Mouse (Mus musculus): ENCODE data around the gene Astn1.

The Astn1 gene

DNA sequence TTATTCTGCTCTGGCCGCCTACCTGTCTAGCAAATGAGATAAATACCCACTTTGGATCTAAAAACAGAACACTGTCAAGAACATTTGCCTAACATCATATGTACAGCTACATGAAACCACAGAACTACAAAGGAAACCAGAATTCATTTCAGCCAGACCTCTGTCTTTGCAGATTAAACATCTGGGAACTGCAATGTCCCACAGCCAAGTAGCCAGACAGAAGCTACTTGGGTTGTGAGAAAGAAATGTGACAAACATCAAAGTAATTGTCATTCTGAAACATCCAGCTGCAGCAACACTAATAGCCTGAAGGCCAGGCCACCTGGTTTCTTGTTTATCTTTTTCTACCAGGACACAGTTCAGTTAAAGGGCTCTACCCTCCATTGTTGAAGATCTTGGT, 245.1 kb downstream of the Astn1 start:
- no peak for DNase-seq (ENCODE audit: low read depth, low spot score)

DNA sequence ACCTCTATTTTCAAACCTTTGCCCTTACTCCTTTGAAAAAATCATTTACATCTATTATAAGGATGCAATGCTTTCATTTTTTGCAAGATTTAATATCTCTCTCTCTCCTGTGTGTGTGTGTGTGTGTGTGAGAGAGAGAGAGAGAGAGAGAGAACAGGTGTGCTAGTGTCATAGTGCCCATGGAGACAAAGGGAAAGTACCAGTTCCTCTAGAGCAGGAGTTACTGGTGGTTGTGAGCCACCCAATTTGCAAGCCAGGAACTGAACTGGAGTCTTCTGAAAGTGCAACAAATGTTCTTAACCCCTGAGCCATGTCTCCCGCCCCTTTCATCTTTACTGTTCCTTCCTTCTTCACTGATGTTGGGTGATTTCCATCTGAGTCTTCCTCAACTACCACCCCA, 253.1 kb downstream of the Astn1 start:
- DNase-seq (ENCODE audit: low read depth, low spot score) = no peak

DNA sequence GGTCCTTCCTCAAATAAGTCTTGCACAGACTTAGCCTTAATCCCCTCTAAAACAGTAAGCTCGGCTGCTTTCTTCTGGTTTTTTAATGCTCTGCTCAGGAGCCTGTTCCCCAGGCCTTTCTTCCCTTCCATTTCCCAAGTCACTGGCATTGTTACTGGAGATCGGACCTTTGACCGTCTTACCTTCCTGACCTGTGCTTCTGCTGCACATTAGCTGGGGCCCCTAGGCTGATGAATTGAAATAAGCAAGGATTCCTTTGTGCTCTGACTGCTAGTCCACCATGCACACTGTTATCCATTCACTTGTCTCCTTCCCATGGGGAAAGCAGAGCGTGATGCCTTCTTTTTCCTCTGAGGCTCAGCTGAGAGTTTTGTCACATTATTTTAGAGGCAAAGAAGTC, 255.9 kb downstream of the Astn1 start:
- no peak for DNase-seq (ENCODE audit: low read depth, low spot score)

DNA sequence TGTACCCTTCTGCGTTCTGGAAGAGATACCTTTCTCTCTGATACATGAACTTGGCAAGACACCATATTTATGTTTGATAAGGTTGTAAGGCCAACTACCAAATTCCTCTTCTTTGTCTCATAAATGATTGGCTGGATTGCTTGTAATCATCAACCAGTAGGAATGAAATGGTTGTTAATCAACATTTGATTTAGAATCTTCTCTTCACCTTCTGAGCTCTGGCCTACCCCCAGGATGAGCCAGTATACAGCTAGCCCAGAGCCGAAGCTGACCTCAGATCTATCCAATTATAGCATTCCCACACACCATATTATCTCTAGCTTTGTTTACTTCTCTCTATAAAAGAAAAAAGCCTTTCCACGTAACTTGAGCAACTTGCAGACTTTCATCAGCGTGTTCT, 270.9 kb downstream of the Astn1 start:
- DNase-seq (ENCODE audit: low read depth, low spot score) = no peak

DNA sequence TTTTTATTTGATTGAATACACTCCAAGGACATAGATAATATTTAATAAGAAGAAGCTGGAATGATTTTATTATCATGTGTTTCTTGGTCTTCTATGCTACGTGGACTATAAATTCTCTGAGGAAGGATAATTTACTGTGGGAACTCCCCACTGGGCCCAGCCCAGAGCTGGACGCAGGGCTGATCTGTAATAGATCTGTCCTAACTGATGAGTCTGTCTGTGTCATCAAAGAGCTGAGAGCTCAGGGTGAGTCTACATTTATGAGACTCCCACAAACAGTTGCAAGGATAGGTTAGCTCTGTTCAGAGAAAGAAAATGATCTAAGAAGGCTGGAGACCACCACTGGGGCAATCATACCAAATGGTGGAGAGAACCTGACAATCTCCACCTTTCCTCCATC, 271.4 kb downstream of the Astn1 start:
- DNase-seq (ENCODE audit: low read depth, low spot score) = no peak

DNA sequence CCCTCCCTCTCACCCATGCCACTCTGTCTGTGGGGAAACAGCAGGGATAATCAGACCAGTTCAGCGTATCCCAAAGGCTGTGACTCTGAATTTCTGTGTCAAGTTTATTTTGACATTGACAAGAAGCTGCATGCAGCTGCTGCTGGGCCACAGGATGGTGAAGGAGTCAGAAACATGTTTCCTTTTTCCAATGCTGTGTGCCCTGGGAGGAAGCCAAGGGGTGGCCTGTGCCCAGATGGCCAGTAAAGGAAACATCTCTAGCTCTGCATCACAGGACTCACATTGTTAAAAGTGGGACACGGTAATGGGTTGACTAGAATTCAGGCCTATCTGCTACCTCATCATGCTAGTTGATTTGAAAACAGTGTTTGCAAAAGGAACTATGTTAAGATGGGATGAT, 279.2 kb downstream of the Astn1 start:
- no peak for DNase-seq (ENCODE audit: low read depth, low spot score)

DNA sequence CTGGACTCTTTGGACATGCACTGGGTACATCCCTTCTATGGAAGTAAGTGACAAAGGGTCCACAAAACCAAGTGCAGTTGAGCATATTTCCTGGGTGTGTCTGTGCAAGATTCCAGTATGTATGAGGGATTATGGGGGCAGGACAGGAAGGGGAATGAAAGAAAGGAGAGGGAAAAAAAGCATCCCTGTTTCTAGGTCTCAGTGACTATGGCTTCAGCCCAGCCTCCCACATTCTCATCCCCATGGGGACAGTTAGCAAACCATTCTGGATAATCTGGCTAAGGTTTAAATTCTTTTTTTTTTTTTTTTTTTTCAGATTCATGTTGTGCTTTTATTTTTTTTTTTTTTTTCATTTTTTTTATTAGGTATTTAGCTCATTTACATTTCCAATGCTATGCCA, 280.2 kb downstream of the Astn1 start:
- DNase-seq (ENCODE audit: low read depth, low spot score) = no peak

DNA sequence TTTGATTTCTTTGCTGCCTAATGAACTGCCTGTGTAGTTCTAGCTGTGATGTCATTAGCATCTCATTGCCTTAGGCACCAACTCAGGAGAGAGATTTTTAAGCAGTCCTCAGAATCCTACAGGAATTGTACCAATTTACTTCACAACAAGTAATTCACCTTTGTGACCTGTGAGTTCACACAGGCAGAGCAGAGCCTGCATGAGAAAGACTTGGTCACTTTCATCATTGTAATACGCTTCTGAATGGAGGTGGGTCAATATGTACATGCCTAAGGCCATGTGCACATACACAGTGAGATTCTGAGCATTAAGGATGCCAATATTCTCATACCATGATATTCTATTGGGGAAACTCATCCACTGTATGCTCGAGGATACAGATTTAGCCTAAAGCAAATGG, 290.7 kb downstream of the Astn1 start:
- no peak for DNase-seq (ENCODE audit: low read depth, low spot score)

DNA sequence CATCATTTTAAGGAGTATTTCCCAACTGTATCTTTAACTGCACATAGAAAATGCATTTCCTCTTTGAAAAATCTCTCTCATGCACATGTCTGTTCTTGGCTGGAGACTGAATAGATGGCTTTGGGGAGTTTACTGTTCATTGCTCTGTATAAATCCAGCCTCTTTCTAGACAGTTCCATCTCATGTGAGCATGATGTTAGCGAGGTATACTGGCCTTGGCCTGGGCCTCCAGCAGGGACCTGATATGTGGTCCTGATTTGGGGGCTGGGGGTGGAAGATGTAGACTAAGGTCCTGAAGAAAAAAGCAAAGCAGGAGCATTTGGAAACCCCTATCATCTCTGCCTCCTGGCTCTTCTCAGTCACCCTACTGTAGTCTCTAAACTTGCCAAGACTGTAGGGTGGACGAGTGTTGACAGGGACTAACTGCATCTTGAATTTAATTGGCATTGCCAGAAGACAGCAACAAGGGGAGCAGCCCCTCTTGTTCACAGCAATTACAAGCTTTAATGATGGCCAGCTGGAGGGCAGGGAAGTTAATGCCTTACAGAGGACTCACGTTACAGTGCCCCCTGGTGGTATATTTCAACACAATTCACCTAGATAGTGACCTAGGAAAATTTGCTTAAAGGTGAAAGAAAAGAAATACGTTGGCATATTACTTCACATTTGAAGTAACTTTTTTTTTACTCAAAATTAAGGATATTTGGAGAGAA, 291.9 kb downstream of the Astn1 start:
- peak; percentile 65 for DNase-seq (ENCODE audit: low read depth, low spot score)

DNA sequence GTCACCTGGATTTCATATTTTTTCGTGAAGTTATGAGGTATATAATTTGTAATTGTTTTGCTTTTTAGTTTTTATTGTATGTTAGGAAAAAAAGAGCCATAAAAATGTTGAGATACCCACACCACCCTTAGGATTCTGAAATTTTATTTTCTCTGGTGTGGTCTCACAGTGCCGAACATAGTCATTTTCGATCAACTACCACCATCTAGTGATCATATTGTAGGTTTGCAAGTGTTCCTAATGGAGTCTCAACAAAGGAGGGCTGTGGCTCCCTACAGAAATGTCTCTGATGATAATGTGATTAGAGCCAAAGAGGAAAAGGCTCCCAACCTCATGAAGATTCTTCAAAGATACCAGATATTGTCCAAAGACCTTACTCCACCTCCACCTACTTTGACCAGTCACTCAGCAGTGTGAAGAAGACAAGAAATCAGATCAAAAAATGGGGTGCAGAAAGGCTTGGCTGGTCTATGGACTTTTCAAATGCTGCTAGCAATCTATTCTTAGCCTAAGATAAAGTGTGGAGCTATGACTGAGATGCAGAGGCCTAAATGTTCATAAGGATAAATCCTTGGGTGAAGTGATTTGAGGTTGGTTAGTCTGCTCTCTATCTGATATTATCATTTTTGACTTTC, 292.6 kb downstream of the Astn1 start:
- DNase-seq (ENCODE audit: low read depth, low spot score) = peak; percentile 47

DNA sequence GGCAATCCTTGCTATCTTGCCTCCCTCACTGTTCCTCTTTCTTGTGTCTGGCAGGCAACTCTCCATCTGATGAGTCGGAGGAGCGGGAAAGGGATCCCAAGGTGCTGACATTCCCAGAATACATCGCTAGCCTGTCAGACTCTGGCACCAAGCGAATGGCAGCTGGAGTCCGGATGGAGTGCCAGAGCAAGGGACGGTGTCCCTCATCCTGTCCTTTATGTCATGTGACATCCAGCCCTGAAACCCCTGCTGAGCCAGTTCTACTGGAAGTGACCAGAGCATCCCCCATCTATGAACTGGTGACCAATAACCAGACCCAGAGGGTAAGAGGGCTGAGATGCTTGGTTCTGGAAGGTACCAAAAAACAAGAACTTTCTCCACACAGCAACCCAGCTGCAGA, 294.9 kb downstream of the Astn1 start:
- DNase-seq (ENCODE audit: low read depth, low spot score) = no peak

DNA sequence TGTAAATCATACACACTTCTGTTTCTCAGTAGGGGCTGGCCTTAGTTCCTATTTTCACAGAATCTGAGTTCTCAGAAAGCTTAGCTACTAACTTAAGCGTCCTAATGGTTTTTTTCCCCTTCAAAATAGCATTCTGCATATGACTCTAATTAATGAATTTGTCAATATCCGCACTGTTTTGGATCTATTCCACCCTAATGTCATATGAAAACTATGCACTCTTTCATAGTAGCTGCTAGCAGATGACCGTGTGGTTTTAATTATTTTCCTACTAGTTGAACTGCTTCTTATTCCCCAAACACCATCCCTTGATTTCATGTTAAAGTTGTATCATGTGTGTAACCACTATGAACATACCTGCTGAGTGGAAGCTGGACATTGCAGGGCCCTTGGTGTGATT, 303.9 kb downstream of the Astn1 start:
- DNase-seq (ENCODE audit: low read depth, low spot score) = peak; percentile 54

DNA sequence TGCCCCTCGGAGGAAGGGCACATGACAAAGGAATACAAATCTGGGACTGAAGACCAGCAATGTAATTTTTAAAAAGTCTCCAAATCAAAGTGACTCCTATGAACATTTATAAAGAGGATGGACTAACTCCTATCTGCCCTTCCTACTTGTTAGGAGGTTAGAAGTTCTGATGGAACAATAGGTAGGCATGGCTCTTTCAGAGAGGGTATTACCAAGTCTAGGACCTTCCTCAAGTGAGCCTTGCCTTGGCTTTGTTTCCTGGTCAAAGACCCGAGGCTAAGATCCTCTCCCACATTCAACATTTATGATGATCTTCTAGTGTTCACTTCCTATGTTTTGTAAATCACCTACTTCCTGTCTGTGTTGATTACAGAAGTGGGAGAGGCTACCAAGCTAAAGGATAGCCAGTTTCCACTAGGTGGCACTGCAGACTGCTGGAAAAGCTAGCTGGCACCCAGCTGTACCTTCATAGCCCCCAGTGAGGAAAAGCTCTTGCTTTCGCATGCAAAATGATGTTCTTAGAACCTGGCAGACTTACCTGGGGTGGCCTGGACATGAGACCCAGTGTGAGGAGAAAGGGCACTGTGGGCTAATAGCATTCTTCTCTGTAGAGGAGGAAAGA, 308.0 kb downstream of the Astn1 start:
- peak; percentile 85 for DNase-seq (ENCODE audit: low read depth, low spot score)

DNA sequence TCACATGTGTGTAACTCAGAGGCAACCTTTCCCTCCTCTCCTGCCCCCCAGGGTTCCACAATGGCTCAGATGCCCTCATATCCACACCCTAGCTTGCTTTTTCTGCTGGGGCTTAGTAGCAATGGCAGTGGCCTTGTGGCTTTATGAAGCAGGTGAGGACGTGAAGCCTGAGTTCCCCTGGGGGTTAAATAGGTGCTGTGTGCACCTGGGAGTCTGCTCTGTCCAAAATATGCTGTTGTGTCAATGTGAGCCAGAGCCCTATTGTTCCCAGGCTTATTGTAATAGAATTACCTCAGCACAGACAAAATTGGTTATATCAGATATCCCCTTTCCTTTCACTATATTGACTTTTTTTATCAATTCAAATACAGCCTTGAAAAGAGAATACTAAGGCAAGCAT, 325.7 kb downstream of the Astn1 start:
- DNase-seq (ENCODE audit: low read depth, low spot score) = no peak

DNA sequence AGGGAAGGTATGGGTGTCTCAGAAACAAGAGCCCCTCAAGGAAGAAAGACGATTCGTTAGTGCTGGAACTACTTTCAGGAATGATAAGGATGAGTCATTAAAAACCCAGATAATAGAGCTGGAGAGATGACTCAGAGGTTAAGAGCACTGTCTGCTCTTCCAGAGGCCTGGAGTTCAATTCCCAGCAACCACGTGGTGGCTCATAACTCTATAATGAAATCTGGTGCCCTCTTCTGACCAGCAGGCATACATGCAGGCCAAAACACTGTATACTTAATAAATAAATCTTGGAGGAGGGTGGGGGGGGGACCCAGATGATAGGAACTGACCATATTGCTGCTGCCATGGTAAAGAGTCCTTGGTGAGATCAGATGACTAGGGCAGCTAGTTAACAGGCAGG, 335.4 kb downstream of the Astn1 start:
- peak; percentile 42 for DNase-seq (ENCODE audit: low read depth, low spot score)

DNA sequence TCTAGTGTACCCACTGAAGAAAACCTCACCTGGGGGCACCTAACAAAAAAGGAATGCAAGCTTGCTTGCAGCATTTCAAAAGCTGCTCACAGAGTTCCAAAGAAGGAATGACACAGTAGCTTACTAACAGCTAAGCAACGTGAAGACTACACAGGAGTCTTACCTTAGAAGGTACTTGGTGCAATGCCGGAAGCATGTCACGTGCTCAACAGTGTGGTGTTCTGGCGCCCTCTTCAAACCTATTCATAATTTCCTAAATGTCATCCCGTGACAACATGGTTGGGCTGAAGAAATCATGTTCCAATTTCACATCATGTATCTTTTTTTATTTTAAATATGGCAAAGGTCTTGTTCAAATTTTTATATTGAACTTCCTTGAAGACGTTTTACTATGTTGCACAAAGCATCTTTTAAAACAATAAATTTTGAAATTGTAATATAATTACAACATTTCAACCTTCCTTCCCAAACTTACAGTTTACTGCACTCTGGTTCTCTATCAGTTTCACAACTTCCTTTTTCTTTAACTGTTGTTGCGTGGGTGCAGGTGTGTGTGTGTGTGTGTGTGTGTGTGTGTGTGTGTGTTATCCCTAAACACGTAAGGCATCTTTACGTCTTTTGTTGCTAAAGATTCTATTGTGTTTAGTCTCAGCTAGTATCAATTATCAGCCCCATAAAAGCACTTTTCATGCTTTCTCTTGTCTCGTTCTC, 335.9 kb downstream of the Astn1 start:
- DNase-seq (ENCODE audit: low read depth, low spot score) = no peak

DNA sequence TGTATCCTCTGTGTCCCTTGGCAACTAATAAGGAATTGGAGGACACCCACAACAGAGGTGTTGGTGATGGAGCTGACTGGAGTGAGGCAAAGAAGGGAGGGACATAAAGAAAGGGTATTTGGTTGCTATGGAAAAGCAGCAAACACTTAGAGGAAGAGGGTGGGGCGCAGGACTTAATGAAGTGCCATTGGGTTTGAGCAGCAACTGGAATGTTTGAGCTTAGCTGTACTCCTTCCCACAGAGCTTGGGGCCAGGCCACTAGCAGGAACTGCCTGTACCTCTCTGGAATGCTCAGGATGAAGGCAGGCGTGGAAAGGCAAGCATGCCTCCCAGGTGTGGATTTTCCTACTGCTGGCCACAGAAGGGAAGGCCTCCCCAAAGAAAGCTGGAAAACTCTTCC, 337.2 kb downstream of the Astn1 start:
- no peak for DNase-seq (ENCODE audit: low read depth, low spot score)

DNA sequence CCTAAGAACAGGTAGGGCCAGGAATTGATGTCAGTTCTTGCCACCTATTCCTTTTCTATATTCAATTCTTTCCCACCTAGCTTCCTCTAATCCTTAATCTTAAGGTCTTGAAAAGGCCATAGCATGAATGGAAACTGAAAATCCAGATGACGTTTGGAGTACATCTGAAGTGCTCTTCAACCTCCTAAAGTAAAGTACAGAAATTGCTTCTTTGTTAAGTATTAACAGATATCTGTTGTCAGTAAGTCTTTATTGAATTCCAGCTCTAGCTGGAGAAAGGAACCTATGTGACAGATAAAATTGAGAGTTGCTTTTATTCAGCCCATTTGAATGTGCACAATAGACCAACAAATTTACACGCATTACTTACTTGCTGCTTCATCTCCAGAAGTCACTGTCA, 338.1 kb downstream of the Astn1 start:
- no peak for DNase-seq (ENCODE audit: low read depth, low spot score)

DNA sequence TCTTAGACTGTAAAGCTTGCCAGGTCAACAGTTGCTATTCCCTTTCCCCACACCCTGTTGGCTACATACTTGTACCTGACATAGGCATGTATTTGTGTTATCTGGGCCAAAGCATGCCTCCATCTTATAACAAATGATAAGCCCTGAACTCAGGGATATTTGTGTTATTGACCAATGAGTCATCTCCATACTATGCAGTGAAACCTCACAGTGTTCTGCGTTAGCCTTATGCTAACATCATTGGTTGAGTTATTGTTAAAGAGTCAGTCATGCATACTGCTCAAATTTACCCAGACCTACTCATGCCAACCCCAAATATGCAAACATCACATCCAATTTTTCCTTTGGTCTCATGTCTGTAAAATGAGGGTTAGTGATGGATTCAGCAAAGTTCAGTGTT, 339.3 kb downstream of the Astn1 start:
- no peak for DNase-seq (ENCODE audit: low read depth, low spot score)

DNA sequence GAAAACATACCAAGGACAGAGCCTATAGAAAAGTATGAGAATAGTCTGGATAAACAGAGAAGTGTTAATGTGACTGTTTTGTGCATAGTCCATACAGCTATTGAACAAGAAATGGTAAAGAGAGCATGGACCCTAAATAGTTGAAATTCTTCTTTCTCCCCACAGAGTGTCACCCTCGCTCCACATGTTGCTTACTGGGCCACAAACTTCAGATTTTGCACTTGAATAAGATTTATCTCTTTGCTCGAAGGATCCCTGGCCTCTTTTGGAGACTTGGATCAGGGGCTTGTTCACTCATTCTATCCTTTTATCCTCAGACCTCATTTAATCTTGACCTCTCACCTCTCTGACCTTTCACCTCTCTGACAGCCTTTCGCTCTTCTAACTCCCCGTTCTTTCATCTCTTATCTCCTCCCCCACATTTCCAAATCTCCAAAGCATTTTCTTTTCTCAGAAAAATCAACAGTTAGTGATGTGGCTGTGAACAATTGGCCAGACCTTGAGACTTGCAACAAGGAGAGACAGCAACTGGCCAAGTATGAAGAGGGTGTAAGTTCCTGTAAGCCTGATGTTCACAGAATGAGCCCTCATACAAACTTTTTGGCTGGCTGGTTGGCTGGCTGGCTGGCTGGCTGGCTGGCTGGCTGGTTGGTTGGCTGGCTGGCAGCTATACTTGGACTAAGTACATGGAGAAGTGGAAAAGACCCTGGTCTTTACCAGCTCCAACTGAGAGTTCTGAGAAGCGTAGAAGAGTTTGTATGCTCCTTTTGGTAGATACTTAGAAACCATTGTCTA, 351.4 kb downstream of the Astn1 start:
- DNase-seq (ENCODE audit: low read depth, low spot score) = peak; percentile 72

DNA sequence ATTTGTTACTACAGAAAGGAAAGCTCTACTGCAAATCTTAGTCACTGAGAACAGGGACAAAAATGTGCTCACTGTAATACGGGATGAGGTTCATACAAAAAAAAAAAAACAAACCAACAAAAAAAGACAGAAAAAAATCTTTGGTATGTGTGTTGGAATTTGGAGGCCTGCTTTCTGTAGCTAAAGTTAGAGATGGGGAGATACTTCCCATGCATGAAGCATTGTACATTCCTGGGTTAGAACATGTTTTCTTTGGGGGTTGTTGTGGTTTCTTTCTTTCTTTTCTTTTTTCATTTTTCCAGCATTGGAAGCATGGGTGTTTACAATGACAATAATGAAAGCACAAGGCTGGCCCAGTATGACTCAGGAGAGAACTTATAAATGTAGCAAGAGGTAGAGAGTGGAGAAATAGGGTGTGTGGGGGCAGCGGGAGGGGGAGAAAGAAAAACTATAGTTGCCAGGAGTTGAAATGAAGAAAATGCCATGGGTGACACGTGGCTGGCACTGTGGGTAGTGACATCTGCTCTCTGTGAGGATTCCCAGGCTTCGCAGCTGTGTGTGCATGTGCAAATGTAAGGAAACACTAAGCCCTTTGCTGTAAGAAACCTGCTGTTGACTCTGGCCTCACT, 370.9 kb downstream of the Astn1 start:
- peak; percentile 73 for DNase-seq (ENCODE audit: low read depth, low spot score)

Data from 3T3-L1 (cell line).